ENCODE assay signal across 41 mouse cellular contexts in the genomic region with DNA sequence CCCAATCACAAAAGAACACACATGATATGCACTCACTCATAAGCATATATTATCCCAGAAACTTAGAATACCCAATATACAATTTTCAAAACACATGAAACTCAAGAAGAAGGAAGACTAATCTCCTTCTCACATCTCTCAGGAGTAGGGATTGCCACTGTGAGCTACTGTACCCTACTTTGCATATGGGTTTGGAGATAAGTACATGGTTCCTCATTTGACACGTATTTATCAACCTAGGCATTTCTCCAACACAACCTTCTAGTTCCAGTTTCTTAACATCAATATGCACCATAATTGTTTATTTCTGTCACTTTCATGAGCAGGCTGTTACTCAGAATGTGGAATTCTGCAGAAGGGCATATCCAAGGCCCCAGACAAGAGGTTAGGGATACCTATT. TPM values are rescaled to one million over a fixed set of nuclear protein-coding genes. Genes with fewer than 3 reads are reported as not detected.
"Had no signal": no experiment of that assay in that cellular context is flagged by ENCODE, and none has a peak within 500 bp of the region (broad histone marks: within the 10 kb centered on the region; RNA-seq: fewer than 3 reads in every experiment).

No protein-coding gene starts in this region.

- H3K4me3 ChIP-seq: heart, embryonic 10.5 days; heart, embryonic 12.5 days; hindbrain, embryonic 10.5 days; hindbrain, embryonic 12.5 days; intestine, embryonic 15.5 days; layer of hippocampus, adult 2 months; left cerebral cortex, adult 2 months; limb, embryonic 10.5 days; limb, embryonic 12.5 days; liver, embryonic 13.5 days; liver, embryonic 15.5 days had no signal

- H3K27ac ChIP-seq: heart, embryonic 10.5 days; hindbrain, embryonic 10.5 days; hindbrain, embryonic 12.5 days; hindbrain, embryonic 14.5 days; intestine, embryonic 15.5 days; layer of hippocampus, adult 2 months; left cerebral cortex, adult 2 months; limb, embryonic 10.5 days; limb, embryonic 12.5 days; liver, embryonic 13.5 days; liver, embryonic 15.5 days had no signal

- DNase-seq: gastrocnemius, postnatal 14 days; gastrocnemius, postnatal 36 days; heart, adult 18-20 months; heart, postnatal 10 days; heart, postnatal 4 days; kidney, adult 18-20 months; kidney, adult 8-10 months; kidney, postnatal 10 days; kidney, postnatal 25 days; kidney, postnatal 4 days; liver; liver, embryonic 13.5 days; liver, postnatal 0 days had no signal

- H3K36me3 ChIP-seq: heart, embryonic 10.5 days; heart, embryonic 12.5 days; hindbrain, embryonic 10.5 days; hindbrain, embryonic 12.5 days; intestine, embryonic 15.5 days; limb, embryonic 10.5 days; limb, embryonic 12.5 days; liver, embryonic 13.5 days; liver, embryonic 15.5 days had no signal

- H3K4me1 ChIP-seq: heart, embryonic 10.5 days; heart, embryonic 12.5 days; hindbrain, embryonic 10.5 days; hindbrain, embryonic 12.5 days; intestine, embryonic 15.5 days; limb, embryonic 10.5 days; limb, embryonic 12.5 days; liver, embryonic 13.5 days; liver, embryonic 15.5 days had no signal

- H3K27me3 ChIP-seq: heart, embryonic 12.5 days; hindbrain, embryonic 12.5 days; intestine, embryonic 15.5 days; limb, embryonic 12.5 days; liver, embryonic 13.5 days; liver, embryonic 15.5 days had no signal

- ATAC-seq: hindbrain, embryonic 16.5 days; inflammation-experienced regulatory T-cells, adult 6 months; intestine, embryonic 15.5 days; intestine, postnatal 0 days; liver, postnatal 0 days had no signal

- H3K9ac ChIP-seq: heart, embryonic 12.5 days; hindbrain, embryonic 12.5 days; hindbrain, embryonic 14.5 days; intestine, embryonic 15.5 days; limb, embryonic 12.5 days; liver, embryonic 13.5 days; liver, embryonic 15.5 days; liver, postnatal 0 days had no signal

- H3K9me3 ChIP-seq: heart, embryonic 10.5 days; heart, embryonic 12.5 days; hindbrain, embryonic 10.5 days; hindbrain, embryonic 12.5 days; intestine, embryonic 15.5 days; limb, embryonic 10.5 days; limb, embryonic 12.5 days; liver, embryonic 13.5 days; liver, embryonic 15.5 days had no signal

RNA-seq across cellular contexts. Expression of gene Olfr19, which starts 31.1 kb away (rescaled TPM):
- total RNA-seq: gastrocnemius, adult 8-10 months; gastrocnemius, postnatal 14 days; gastrocnemius, postnatal 36 days; heart, adult 18-20 months; heart, adult 8-10 months; heart, postnatal 10 days; heart, postnatal 25 days; heart, postnatal 4 days; layer of hippocampus, adult 2 months; layer of hippocampus, postnatal 10 days; layer of hippocampus, postnatal 25 days; left cerebral cortex, adult 2 months; left cerebral cortex, postnatal 14 days; left cerebral cortex, postnatal 36 days had no signal
- polyA plus RNA-seq: gonadal fat pad, adult 2 months; heart, embryonic 10.5 days; heart, embryonic 12.5 days; heart, embryonic 14.5 days; heart, embryonic 16.5 days; hindbrain, embryonic 10.5 days; hindbrain, embryonic 12.5 days; hindbrain, embryonic 14.5 days; hindbrain, embryonic 16.5 days; inflammation-experienced regulatory T-cells, adult 6 months; intestine, embryonic 15.5 days; intestine, postnatal 0 days; kidney, embryonic 14.5 days; kidney, embryonic 16.5 days; limb, embryonic 10.5 days; limb, embryonic 12.5 days; limb, embryonic 14.5 days; liver, embryonic 11.5 days; liver, embryonic 13.5 days; liver, embryonic 15.5 days; liver, postnatal 0 days had no signal
